Mouse (Mus musculus) small intestine, adult 2 months (tissue): ENCODE measurements around the gene Kcnq5.

ENCODE experiments used
- CTCF ChIP-seq: fragments of 200-500 bp; IDR thresholded peaks from 2 replicates; pipeline ENCODE4 v1.5.1; 2012; ENCODE audit warnings: low read depth, mild to moderate bottlenecking, control low read depth, inconsistent platforms, low read length, moderate library complexity, mixed read lengths; ENCODE audit not compliant: insufficient replicate concordance, insufficient read length; ENCODE audit errors: extremely low read depth
- POLR2A ChIP-seq: fragments of 200-500 bp; IDR thresholded peaks from 2 replicates; pipeline ENCODE4 v1.6.1; 2012; ENCODE audit warnings: low read depth, mild to moderate bottlenecking, control low read depth, inconsistent platforms, low read length, moderate library complexity

GRCm38 (mm10) chr1:21712711-21713110, 249.0 kb downstream of the Kcnq5 start:
- TF ChIP-seq CTCF: no peak
- TF ChIP-seq POLR2A: no peak
